Mouse (Mus musculus): ENCODE measurements around the gene Fam3b. TPM values are rescaled to one million over a fixed set of nuclear protein-coding genes. Genes with fewer than 3 reads are reported as not detected.

The Fam3b gene
- polyA plus RNA-seq, 1 experiment: 0.41 TPM

- 52% methylated on average over 3 of the region's 3 CpGs for WGBS
- no peak for DNase-seq
- TF ChIP-seq POLR2A (IDR thresholded peaks at IDR 0.05; ENCODE audit: borderline replicate concordance, extremely low read depth, low read depth, low read length) (no peak), CTCF (IDR thresholded peaks at IDR 0.05; ENCODE audit: insufficient read depth, low read length) (no peak)
- Histone ChIP-seq H3K4me3 (replicated peaks; ENCODE audit: extremely low read depth, low read depth, low read length) (no peak overlapping the region), H3K4me1 (ENCODE audit: control insufficient read depth, insufficient read depth, low read length) (peaks cover 2% of the 10 kb centered on the region; the same call in 1 of the 2 replicates)
Observed at GRCm38 (mm10) chr16:97467472-97467871, 47.1 kb downstream of the Fam3b start.

GRCm38 (mm10) chr16:97466182-97466957, 48.2 kb downstream of the Fam3b start:
- peaks cover 2% of the 10 kb centered on the region; the same call in 1 of the 2 replicates for H3K4me1 ChIP-seq (ENCODE audit: control insufficient read depth, insufficient read depth, low read length)
- no peak for TF ChIP-seq CTCF (IDR thresholded peaks at IDR 0.05; ENCODE audit: insufficient read depth, low read length)
- H3K4me3 ChIP-seq (replicated peaks; ENCODE audit: extremely low read depth, low read depth, low read length): no peak overlapping the region
- no peak for DNase-seq
- WGBS: 51% methylated on average over 4 of the region's 4 CpGs

GRCm38 (mm10) chr16:97462481-97463181, 52.0 kb downstream of the Fam3b start, which contains the start of gene Mx1:
Mx1 (minus strand) TSS chr16:97462907.
- TF ChIP-seq CTCF (IDR thresholded peaks at IDR 0.05; ENCODE audit: insufficient read depth, low read length): no peak
- no peak for TF ChIP-seq POLR2A (IDR thresholded peaks at IDR 0.05; ENCODE audit: borderline replicate concordance, extremely low read depth, low read depth, low read length)
- no peak within 1 kb of the TSS for H3K4me3 ChIP-seq (replicated peaks; ENCODE audit: extremely low read depth, low read depth, low read length)
- DNase-seq: no peak
- H3K4me1 ChIP-seq (ENCODE audit: control insufficient read depth, insufficient read depth, low read length): no peaks in the 10 kb centered on the region; the same call in 1 of the 2 replicates
- WGBS: 22% methylated on average over 4 of the region's 4 CpGs

GRCm38 (mm10) chr16:97461271-97461670, 53.3 kb downstream of the Fam3b start:
- H3K4me1 ChIP-seq (ENCODE audit: control insufficient read depth, insufficient read depth, low read length): no peaks in the 10 kb centered on the region; the same call in 1 of the 2 replicates
- 62% methylated on average over 2 of the region's 2 CpGs for WGBS
- TF ChIP-seq CTCF (IDR thresholded peaks at IDR 0.05; ENCODE audit: insufficient read depth, low read length): no peak
- TF ChIP-seq POLR2A (IDR thresholded peaks at IDR 0.05; ENCODE audit: borderline replicate concordance, extremely low read depth, low read depth, low read length): no peak
- H3K4me3 ChIP-seq (replicated peaks; ENCODE audit: extremely low read depth, low read depth, low read length): no peak overlapping the region
- DNase-seq: no peak

GRCm38 (mm10) chr16:97459831-97460230, 54.8 kb downstream of the Fam3b start:
- no peak for DNase-seq
- Histone ChIP-seq H3K4me3 (replicated peaks; ENCODE audit: extremely low read depth, low read depth, low read length) (no peak overlapping the region), H3K4me1 (ENCODE audit: control insufficient read depth, insufficient read depth, low read length) (no peaks in the 10 kb centered on the region; the same call in 1 of the 2 replicates)
- TF ChIP-seq CTCF (IDR thresholded peaks at IDR 0.05; ENCODE audit: insufficient read depth, low read length) (no peak), POLR2A (IDR thresholded peaks at IDR 0.05; ENCODE audit: borderline replicate concordance, extremely low read depth, low read depth, low read length) (no peak)
- 80% methylated on average over 1 of the region's 1 CpGs for WGBS

- no peak overlapping the region for H3K4me3 ChIP-seq (replicated peaks; ENCODE audit: extremely low read depth, low read depth, low read length)
- TF ChIP-seq CTCF (IDR thresholded peaks at IDR 0.05; ENCODE audit: insufficient read depth, low read length) (no peak), POLR2A (IDR thresholded peaks at IDR 0.05; ENCODE audit: borderline replicate concordance, extremely low read depth, low read depth, low read length) (no peak)
- DNase-seq: no peak
- H3K4me1 ChIP-seq (ENCODE audit: control insufficient read depth, insufficient read depth, low read length): no peaks in the 10 kb centered on the region
Observed at GRCm38 (mm10) chr16:97447386-97447785, 67.2 kb downstream of the Fam3b start.

- 45% methylated on average over 14 of the region's 14 CpGs for WGBS
- TF ChIP-seq CTCF (IDR thresholded peaks at IDR 0.05; ENCODE audit: insufficient read depth, low read length): peak; percentile 61
- no peak for TF ChIP-seq POLR2A (IDR thresholded peaks at IDR 0.05; ENCODE audit: borderline replicate concordance, extremely low read depth, low read depth, low read length)
Observed at GRCm38 (mm10) chr16:97443670-97444263, 70.8 kb downstream of the Fam3b start.

GRCm38 (mm10) chr16:97441967-97442366, 72.6 kb downstream of the Fam3b start:
- WGBS: 62% methylated on average over 9 of the region's 9 CpGs
- DNase-seq: no peak
- Histone ChIP-seq H3K4me1 (ENCODE audit: control insufficient read depth, insufficient read depth, low read length) (no peaks in the 10 kb centered on the region), H3K4me3 (replicated peaks; ENCODE audit: extremely low read depth, low read depth, low read length) (no peak overlapping the region)
- no peak for TF ChIP-seq POLR2A (IDR thresholded peaks at IDR 0.05; ENCODE audit: borderline replicate concordance, extremely low read depth, low read depth, low read length)

More at GRCm38 (mm10) chr16:97443670-97444263, 70.8 kb downstream of the Fam3b start:
- Histone ChIP-seq H3K4me1 (ENCODE audit: control insufficient read depth, insufficient read depth, low read length) (no peaks in the 10 kb centered on the region), H3K4me3 (replicated peaks; ENCODE audit: extremely low read depth, low read depth, low read length) (no peak overlapping the region)
- DNase-seq: peak; percentile 34

GRCm38 (mm10) chr16:97438191-97438590, 76.4 kb downstream of the Fam3b start:
- Histone ChIP-seq H3K4me3 (replicated peaks; ENCODE audit: extremely low read depth, low read depth, low read length) (no peak overlapping the region), H3K4me1 (ENCODE audit: control insufficient read depth, insufficient read depth, low read length) (no peaks in the 10 kb centered on the region)
- DNase-seq: no peak
- no peak for TF ChIP-seq CTCF (IDR thresholded peaks at IDR 0.05; ENCODE audit: insufficient read depth, low read length)
- no peak for TF ChIP-seq POLR2A (IDR thresholded peaks at IDR 0.05; ENCODE audit: borderline replicate concordance, extremely low read depth, low read depth, low read length)
- 62% methylated on average over 3 of the region's 3 CpGs for WGBS

All from lung, adult 2 months (tissue).